Mouse (Mus musculus) heart, adult 18-20 months (tissue): ENCODE results near the gene ccdc198. TPM values are rescaled to one million over a fixed set of nuclear protein-coding genes. Genes with fewer than 3 reads are reported as not detected.
A peak's percentile ranks its signal among the peaks of the same experiment; 100 is the strongest.

Source experiments
- DNase-seq, 2 experiments: peaks; one replicate each; pipeline ENCODE4 v3.0.0; 2021 to 2022; ENCODE audit warnings: mixed read lengths in 1 of 2
- total RNA-seq, 2 experiments: library from RNA; stranded (reverse); gene quantifications; 2 replicates each; pipeline ENCODE4 v1.2.3; 2021

ccdc198 gene
- total RNA-seq, 2 experiments from 2014 or later, result not detected

DNA sequence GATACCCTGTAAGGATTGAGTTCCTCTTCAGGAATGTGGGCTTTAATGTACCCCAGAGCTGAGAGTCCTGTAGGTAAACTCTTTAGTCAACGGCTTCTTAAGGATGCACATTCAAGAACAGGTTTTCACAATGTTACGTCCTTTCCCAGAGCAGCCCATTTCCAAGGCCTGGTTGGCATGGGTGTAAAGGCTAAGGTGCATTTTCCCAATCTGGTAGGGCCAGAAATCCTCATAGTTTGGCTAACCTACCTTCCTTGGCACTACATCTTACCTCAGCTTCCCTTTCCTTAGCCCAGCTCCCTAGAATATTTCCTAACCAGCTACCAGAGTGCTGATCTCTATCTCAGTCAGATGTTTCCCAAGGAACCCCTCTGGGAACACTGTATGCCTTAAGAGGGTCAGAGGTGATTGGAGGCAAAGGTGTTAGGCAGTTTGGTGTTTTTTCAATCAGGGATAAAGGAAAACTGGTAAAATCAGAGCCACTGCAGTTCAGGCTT, 48.2 kb downstream of the ccdc198 start:
- DNase-seq, result no peak

DNA sequence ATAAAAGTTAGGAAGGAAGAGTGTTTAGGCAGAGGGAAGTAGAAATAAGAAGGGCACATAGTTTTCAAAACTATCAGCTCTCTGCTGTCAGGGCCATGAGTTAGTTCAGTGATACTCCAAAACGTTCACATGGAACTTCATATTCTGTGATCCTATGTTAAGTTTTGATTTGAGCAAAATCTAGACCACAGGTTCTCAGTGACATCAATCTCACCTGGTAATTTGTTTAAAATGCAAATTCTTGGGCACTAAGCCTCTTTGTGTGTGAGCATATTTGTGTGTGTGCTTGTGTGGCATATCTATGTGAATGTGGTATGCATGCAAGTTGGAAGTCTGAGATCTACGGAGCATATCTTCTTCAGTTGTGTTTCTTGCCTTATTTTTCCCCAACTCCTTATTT, 59.0 kb downstream of the ccdc198 start:
- DNase-seq, result no peak

- DNase-seq, result no peak
Observed at GRCm38 (mm10) chr14:49179736-49180135, 65.5 kb downstream of the ccdc198 start.

- peak in 1 of 2 experiments; percentile 17 for DNase-seq
Observed at GRCm38 (mm10) chr14:49173290-49174135, 71.8 kb downstream of the ccdc198 start.

- DNase-seq, result peak; percentile 52 to 59
Observed at GRCm38 (mm10) chr14:49172582-49172988, 72.7 kb downstream of the ccdc198 start.

GRCm38 (mm10) chr14:49171867-49172581, 73.2 kb downstream of the ccdc198 start, which contains the start of gene Naa30:
Naa30 (plus strand) TSS chr14:49172226.
- DNase-seq, result peak; percentile 98 to 99

DNA sequence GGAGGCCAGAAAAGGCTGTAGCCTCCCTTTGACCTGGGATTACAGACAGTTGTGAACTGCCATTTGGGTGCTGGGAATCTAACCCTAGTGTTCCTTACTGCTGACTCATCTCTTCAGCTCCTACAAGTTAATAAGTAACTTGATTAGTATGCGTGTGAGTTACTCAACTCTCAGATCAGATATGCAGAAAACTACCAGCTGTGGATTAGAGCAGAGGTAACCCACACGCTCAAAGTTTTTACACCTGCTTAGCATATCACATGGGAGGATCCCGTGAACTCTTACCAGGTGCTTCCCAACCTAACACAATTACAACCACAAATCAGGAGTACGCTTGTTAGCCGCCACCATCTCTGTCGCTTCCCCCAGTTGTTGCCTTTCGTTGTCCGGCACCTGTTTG, 74.0 kb downstream of the ccdc198 start:
- DNase-seq, result peak in 1 of 2 experiments; percentile 9

Other genes with a start within 250 kb of the ccdc198 start
- gene Ap5m1, start 179.4 kb downstream of the ccdc198 start, total RNA-seq, result 10 to 100 TPM in 1 of 2 experiments, 1 to 10 TPM in 1; 8.1 to 11.6 TPM
- gene Exoc5, start 178.8 kb downstream of the ccdc198 start, total RNA-seq, result 10 to 100 TPM; 17.5 to 18.3 TPM
- gene Naa30, start 73.2 kb downstream of the ccdc198 start, total RNA-seq, result 10 to 100 TPM; 18.3 to 22.9 TPM